Mouse (Mus musculus) midbrain, postnatal 0 days (tissue): ENCODE measurements at regions not wholly inside any gene's neighbourhood (a gene's known extent, or its start where the extent isn't known, plus 50 kb on each side); places are given as distances from the start of the nearest gene placed in this dataset.

Experiments used
- ATAC-seq: fragments of 200-750 bp; cut with Nextera tagmentation; 2 replicates; pipeline ENCODE4 v1.8.0; 2017; ENCODE audit warnings: moderate number of reproducible peaks, mild to moderate bottlenecking, moderate TSS enrichment, moderate library complexity; ENCODE audit not compliant: low FRiP score
- DNase-seq: peaks from one replicate; pipeline ENCODE4 v3.0.0-alpha.2; 2015; ENCODE audit warnings: low spot score
- H3K27ac ChIP-seq: fragments of 300-500 bp; sonication (generic); 2 replicates; pipeline ENCODE4 v1.5.1; 2014; ENCODE audit warnings: low read depth, mild to moderate bottlenecking, low read length, mixed read lengths
- H3K27me3 ChIP-seq: fragments of 300-500 bp; sonication (generic); 2 replicates; pipeline ENCODE4 v1.6.1; 2014; ENCODE audit warnings: low read length, control low read depth, mixed read lengths; ENCODE audit not compliant: insufficient read depth
- H3K36me3 ChIP-seq: fragments of 300-500 bp; sonication (generic); 2 replicates; pipeline ENCODE4 v1.6.1; 2014; ENCODE audit warnings: low read length, control low read depth, mixed read lengths; ENCODE audit not compliant: insufficient read depth
- H3K4me1 ChIP-seq: fragments of 300-500 bp; sonication (generic); 2 replicates; pipeline ENCODE4 v1.6.1; 2014; ENCODE audit warnings: mild to moderate bottlenecking, control low read depth, antibody characterized with exemption, low read length, mixed read lengths; ENCODE audit not compliant: insufficient read depth
- H3K4me2 ChIP-seq: fragments of 300-500 bp; sonication (generic); 2 replicates; pipeline ENCODE4 v1.6.1; 2014; ENCODE audit warnings: low read depth, mild to moderate bottlenecking, low read length, mixed read lengths; ENCODE audit not compliant: poor library complexity, severe bottlenecking
- H3K4me3 ChIP-seq: fragments of 300-500 bp; sonication (generic); 2 replicates; pipeline ENCODE4 v1.5.1; 2014; ENCODE audit warnings: low read depth, mild to moderate bottlenecking, low read length, moderate library complexity
- H3K9ac ChIP-seq: fragments of 300-500 bp; sonication (generic); replicated peaks from 2 replicates; pipeline ENCODE4 v1.6.1; 2014; ENCODE audit warnings: mild to moderate bottlenecking, low read length, moderate library complexity, mixed read lengths; ENCODE audit not compliant: poor library complexity, severe bottlenecking
- H3K9me3 ChIP-seq: fragments of 300-500 bp; sonication (generic); 2 replicates; pipeline ENCODE4 v1.6.1; 2016; ENCODE audit warnings: low read length, control low read depth
- CTCF ChIP-seq: IDR thresholded peaks from 2 replicates; pipeline ENCODE4 v1.5.1; 2016; ENCODE audit warnings: antibody characterized with exemption, mild to moderate bottlenecking
- WGBS: fragments of 180-500 bp; shearing (Covaris S2); extraction: QIAGEN DNeasy Blood & Tissue Kit; methylation state at CpG from one replicate; pipeline ENCODE4 v1.1.7; 2014; 5-methylcytosine and 5-hydroxymethylcytosine counted together

GRCm38 (mm10) chr4:124385106-124386055 is 225.2 kb downstream of the 3100002H09Rik start:
- DNase-seq (no peak), ATAC-seq (no peak)
- 43% methylated on average over 11 of the region's 11 CpGs for WGBS
- Histone ChIP-seq H3K27ac (no peak overlapping the region), H3K9me3 (no peaks in the 10 kb centered on the region), H3K4me1 (no peaks in the 10 kb centered on the region), H3K27me3 (no peaks in the 10 kb centered on the region), H3K4me2 (no peak overlapping the region), H3K9ac (no peak overlapping the region), H3K4me3 (no peak overlapping the region), H3K36me3 (no peaks in the 10 kb centered on the region)
- no peak for TF ChIP-seq CTCF

GRCm38 (mm10) chr4:124376504-124376903 is 234.1 kb downstream of the 3100002H09Rik start:
- no peak for ATAC-seq
- H3K27me3 ChIP-seq = no peaks in the 10 kb centered on the region
- H3K4me2 ChIP-seq = no peak overlapping the region
- no peaks in the 10 kb centered on the region for H3K4me1 ChIP-seq
- H3K9ac ChIP-seq = no peak overlapping the region
- no peak for TF ChIP-seq CTCF
- no peak overlapping the region for H3K4me3 ChIP-seq
- H3K27ac ChIP-seq = no peak overlapping the region
- WGBS = 62% methylated on average over 5 of the region's 5 CpGs
- no peaks in the 10 kb centered on the region for H3K9me3 ChIP-seq
- no peaks in the 10 kb centered on the region for H3K36me3 ChIP-seq
- no peak for DNase-seq

- H3K9ac ChIP-seq = no peak overlapping the region
- no peak for ATAC-seq
- no peak overlapping the region for H3K4me2 ChIP-seq
- no peaks in the 10 kb centered on the region for H3K36me3 ChIP-seq
- no peak overlapping the region for H3K4me3 ChIP-seq
- H3K27ac ChIP-seq = no peak overlapping the region
- H3K4me1 ChIP-seq = no peaks in the 10 kb centered on the region
- no peaks in the 10 kb centered on the region for H3K9me3 ChIP-seq
- H3K27me3 ChIP-seq = no peaks in the 10 kb centered on the region
- no peak for TF ChIP-seq CTCF
- WGBS = 46% methylated on average over 6 of the region's 6 CpGs
- DNase-seq = no peak
Observed at GRCm38 (mm10) chr4:124375581-124375980, 235.0 kb downstream of the 3100002H09Rik start.

- no peak overlapping the region for H3K9ac ChIP-seq
- no peaks in the 10 kb centered on the region for H3K9me3 ChIP-seq
- no peak overlapping the region for H3K4me2 ChIP-seq
- no peak overlapping the region for H3K4me3 ChIP-seq
- TF ChIP-seq CTCF = no peak
- no peak for ATAC-seq
- H3K36me3 ChIP-seq = no peaks in the 10 kb centered on the region
- 87% methylated on average over 3 of the region's 3 CpGs for WGBS
- DNase-seq = no peak
- H3K27ac ChIP-seq = no peak overlapping the region
- no peaks in the 10 kb centered on the region for H3K27me3 ChIP-seq
- H3K4me1 ChIP-seq = no peaks in the 10 kb centered on the region
Observed at GRCm38 (mm10) chr4:124368831-124369230, 241.8 kb downstream of the 3100002H09Rik start.

GRCm38 (mm10) chr4:124368085-124368484 is 242.5 kb downstream of the 3100002H09Rik start:
- no peak overlapping the region for H3K4me2 ChIP-seq
- no peak for DNase-seq
- H3K9ac ChIP-seq = no peak overlapping the region
- no peaks in the 10 kb centered on the region for H3K27me3 ChIP-seq
- no peak for TF ChIP-seq CTCF
- ATAC-seq = no peak
- no peak overlapping the region for H3K4me3 ChIP-seq
- no peaks in the 10 kb centered on the region for H3K36me3 ChIP-seq
- no peak overlapping the region for H3K27ac ChIP-seq
- H3K4me1 ChIP-seq = no peaks in the 10 kb centered on the region
- H3K9me3 ChIP-seq = no peaks in the 10 kb centered on the region
- WGBS = 55% methylated on average over 10 of the region's 10 CpGs

- Histone ChIP-seq H3K9ac (no peak overlapping the region), H3K27me3 (peaks cover 4% of the 10 kb centered on the region; the same call in 1 of the 2 replicates), H3K36me3 (no peaks in the 10 kb centered on the region), H3K4me3 (no peak overlapping the region), H3K27ac (no peak overlapping the region), H3K4me1 (no peaks in the 10 kb centered on the region), H3K4me2 (no peak overlapping the region), H3K9me3 (no peaks in the 10 kb centered on the region)
- TF ChIP-seq CTCF = no peak
- no peak for DNase-seq
- no peak for ATAC-seq
- 37% methylated on average over 6 of the region's 6 CpGs for WGBS
Observed at GRCm38 (mm10) chr4:124360578-124360908, 250.1 kb downstream of the 3100002H09Rik start.
